Mouse (Mus musculus) liver, postnatal 0 days (tissue): ENCODE measurements around the gene Ddo. TPM values are rescaled to one million over a fixed set of nuclear protein-coding genes. Genes with fewer than 3 reads are reported as not detected.

ENCODE experiments used
- ATAC-seq: fragments of 200-750 bp; cut with Nextera tagmentation; 2 replicates; pipeline ENCODE4 v1.8.0; 2017; ENCODE audit warnings: mild to moderate bottlenecking, moderate library complexity
- DNase-seq: peaks from one replicate; pipeline ENCODE4 v3.0.0-alpha.2; 2016
- H3K27ac ChIP-seq: fragments of 300-500 bp; sonication (generic); 2 replicates; pipeline ENCODE4 v1.5.1; 2014; ENCODE audit warnings: antibody characterized with exemption, moderate library complexity, mild to moderate bottlenecking, low read depth
- H3K27me3 ChIP-seq: fragments of 300-500 bp; sonication (generic); 2 replicates; pipeline ENCODE4 v1.6.1; 2014; ENCODE audit warnings: low read length, control low read depth, mixed read lengths; ENCODE audit not compliant: insufficient read depth
- H3K36me3 ChIP-seq: fragments of 300-500 bp; sonication (generic); replicated peaks from 2 replicates; pipeline ENCODE4 v1.6.1; 2014; ENCODE audit warnings: mild to moderate bottlenecking, control low read depth, low read length, moderate library complexity, mixed read lengths; ENCODE audit not compliant: insufficient read depth
- H3K4me1 ChIP-seq: fragments of 300-500 bp; sonication (generic); 2 replicates; pipeline ENCODE4 v1.6.1; 2014; ENCODE audit warnings: antibody characterized with exemption, mild to moderate bottlenecking, control low read depth; ENCODE audit not compliant: insufficient read depth
- H3K4me2 ChIP-seq: fragments of 300-500 bp; sonication (generic); 2 replicates; pipeline ENCODE4 v1.6.1; 2014; ENCODE audit warnings: low read depth, mild to moderate bottlenecking, low read length, moderate library complexity, mixed read lengths
- H3K4me3 ChIP-seq: fragments of 300-500 bp; sonication (generic); 2 replicates; pipeline ENCODE4 v1.5.1; 2014; ENCODE audit warnings: low read depth, low read length
- H3K9ac ChIP-seq: fragments of 300-500 bp; sonication (generic); replicated peaks from 2 replicates; pipeline ENCODE4 v1.6.1; 2014; ENCODE audit warnings: mild to moderate bottlenecking, moderate library complexity
- H3K9me3 ChIP-seq: fragments of 300-500 bp; sonication (generic); 2 replicates; pipeline ENCODE4 v1.6.1; 2016; ENCODE audit warnings: mild to moderate bottlenecking, control low read depth, low read length, mixed read lengths
- CTCF ChIP-seq: sonication (generic); IDR thresholded peaks from 2 replicates; pipeline ENCODE4 v1.5.1; 2016; ENCODE audit warnings: antibody characterized with exemption, low read depth
- EP300 ChIP-seq: IDR thresholded peaks from 2 replicates; pipeline ENCODE4 v1.6.1; 2016; ENCODE audit warnings: antibody characterized with exemption, low read depth, mild to moderate bottlenecking
- WGBS: fragments of 180-500 bp; shearing (Covaris S2); extraction: QIAGEN DNeasy Blood & Tissue Kit; methylation state at CpG from one replicate; pipeline ENCODE4 v1.1.7; 2014; ENCODE audit not compliant: insufficient replicate concordance; 5-methylcytosine and 5-hydroxymethylcytosine counted together
- polyA plus RNA-seq: library from polyadenylated mRNA; unstranded; fragments of >200 nt; fragmentation: Nextera tagmentation; extraction: Ambion mirVana; gene quantifications from 2 replicates; pipeline ENCODE4 v1.2.1, GENCODE M21; 2015

Gene Ddo
- polyA plus RNA-seq, 1 experiment from 2014 or later: 0.86 TPM

- no peaks in the 10 kb centered on the region for H3K27me3 ChIP-seq
- no peak overlapping the region for H3K4me2 ChIP-seq
- no peaks in the 10 kb centered on the region for H3K4me1 ChIP-seq
- DNase-seq (no peak), ATAC-seq (no peak)
- H3K9me3 ChIP-seq: no peaks in the 10 kb centered on the region
- H3K4me3 ChIP-seq: no peak overlapping the region
- no peak overlapping the region for H3K9ac ChIP-seq
- H3K36me3 ChIP-seq: no peaks in the 10 kb centered on the region
- TF ChIP-seq EP300 (no peak), CTCF (no peak)
- no peak overlapping the region for H3K27ac ChIP-seq
- WGBS: 76% methylated on average over 12 of the region's 12 CpGs
Measured at GRCm38 (mm10) chr10:40648776-40649175, 19.0 kb downstream of the Ddo start.

DNA sequence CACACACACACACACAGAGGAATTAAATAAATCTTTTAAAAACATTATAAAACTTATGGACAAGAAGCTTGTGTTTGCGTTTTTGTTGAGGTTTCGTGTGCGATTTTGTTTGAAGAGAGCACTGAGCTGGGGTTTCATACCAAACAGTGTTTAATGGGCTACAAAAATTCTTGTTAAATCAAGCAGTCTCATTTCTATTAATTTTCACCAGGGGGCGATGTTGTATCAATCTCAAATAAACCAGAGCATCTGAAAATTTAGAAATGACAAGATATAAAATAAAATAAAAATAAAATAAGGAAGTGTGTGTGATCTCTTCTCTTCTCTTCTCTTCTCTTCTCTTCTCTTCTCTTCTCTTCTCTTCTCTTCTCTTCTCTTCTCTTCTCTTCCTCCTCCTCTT lies 19.8 kb downstream of the Ddo start:
- Histone ChIP-seq H3K4me3 (no peak overlapping the region), H3K4me2 (no peak overlapping the region), H3K27ac (no peak overlapping the region), H3K4me1 (no peaks in the 10 kb centered on the region), H3K36me3 (no peaks in the 10 kb centered on the region), H3K27me3 (no peaks in the 10 kb centered on the region), H3K9me3 (no peaks in the 10 kb centered on the region), H3K9ac (no peak overlapping the region)
- ATAC-seq (no peak), DNase-seq (no peak)
- TF ChIP-seq CTCF (peak; percentile 17), EP300 (no peak)
- 21% methylated on average over 4 of the region's 4 CpGs for WGBS

- H3K9me3 ChIP-seq: no peaks in the 10 kb centered on the region
- ATAC-seq (no peak), DNase-seq (no peak)
- no peak overlapping the region for H3K4me3 ChIP-seq
- TF ChIP-seq CTCF: no peak
- no peak for TF ChIP-seq EP300
- H3K36me3 ChIP-seq: no peaks in the 10 kb centered on the region
- WGBS: 50% methylated on average over 2 of the region's 2 CpGs
- no peak overlapping the region for H3K4me2 ChIP-seq
- no peak overlapping the region for H3K27ac ChIP-seq
- no peak overlapping the region for H3K9ac ChIP-seq
- H3K4me1 ChIP-seq: no peaks in the 10 kb centered on the region
- no peaks in the 10 kb centered on the region for H3K27me3 ChIP-seq
Measured at GRCm38 (mm10) chr10:40651676-40652075, 21.9 kb downstream of the Ddo start.

DNA sequence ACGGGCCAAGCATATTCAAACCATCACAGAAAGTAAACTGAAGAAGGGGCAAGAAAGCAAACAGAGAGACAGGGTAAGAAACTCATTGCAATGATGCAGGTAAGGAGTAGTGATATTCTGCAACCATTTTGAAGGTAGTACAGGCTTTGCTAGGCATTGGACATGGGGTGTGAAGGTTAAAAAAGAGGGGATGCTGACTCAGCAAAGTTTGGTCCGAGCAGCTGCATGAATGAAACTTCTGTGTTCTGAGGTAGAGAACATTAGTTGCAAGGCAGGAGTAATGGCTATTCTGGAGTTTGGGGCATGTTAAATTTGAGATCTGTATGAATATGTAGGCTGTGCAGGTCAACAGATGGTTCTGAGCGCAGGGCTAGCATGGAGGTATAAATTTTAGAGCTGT lies 35.5 kb downstream of the Ddo start:
- ATAC-seq: no peak
- 68% methylated on average over 3 of the region's 3 CpGs for WGBS
- no peak overlapping the region for H3K27ac ChIP-seq
- no peak for TF ChIP-seq CTCF
- TF ChIP-seq EP300: no peak
- H3K4me3 ChIP-seq: no peak overlapping the region
- no peaks in the 10 kb centered on the region for H3K9me3 ChIP-seq
- no peak overlapping the region for H3K4me2 ChIP-seq
- no peaks in the 10 kb centered on the region for H3K36me3 ChIP-seq
- no peak overlapping the region for H3K9ac ChIP-seq
- H3K27me3 ChIP-seq: no peaks in the 10 kb centered on the region
- no peaks in the 10 kb centered on the region for H3K4me1 ChIP-seq
- no peak for DNase-seq

- H3K27me3 ChIP-seq: no peaks in the 10 kb centered on the region
- no peak overlapping the region for H3K4me3 ChIP-seq
- H3K9ac ChIP-seq: no peak overlapping the region
- ATAC-seq: no peak
- H3K36me3 ChIP-seq: no peaks in the 10 kb centered on the region
- no peak for DNase-seq
- H3K9me3 ChIP-seq: no peaks in the 10 kb centered on the region
- no peak overlapping the region for H3K27ac ChIP-seq
- TF ChIP-seq EP300: no peak
- no peak for TF ChIP-seq CTCF
- no peaks in the 10 kb centered on the region for H3K4me1 ChIP-seq
- WGBS: 77% methylated on average over 1 of the region's 1 CpGs
- H3K4me2 ChIP-seq: no peak overlapping the region
Measured at GRCm38 (mm10) chr10:40666943-40667342, 37.1 kb downstream of the Ddo start.

DNA sequence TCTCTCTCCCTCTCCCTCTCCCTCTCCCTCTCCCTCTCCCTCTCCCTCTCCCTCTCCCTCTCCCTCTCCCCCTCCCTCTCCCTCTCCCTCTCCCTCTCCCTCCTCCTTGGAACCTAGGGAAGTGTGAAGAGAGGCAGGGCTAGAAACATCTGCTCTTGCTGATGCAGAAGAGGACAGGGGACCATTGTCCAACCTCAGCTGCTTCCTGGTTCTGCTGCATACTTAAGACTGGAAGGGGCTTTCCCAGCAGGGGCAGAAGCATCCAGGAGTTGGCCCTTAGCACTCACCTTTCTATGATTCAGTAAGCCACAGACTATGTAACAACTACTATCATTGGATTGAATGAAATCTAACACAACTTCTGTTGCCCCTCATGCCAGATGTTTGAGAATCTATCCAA lies 38.8 kb downstream of the Ddo start:
- Histone ChIP-seq H3K27me3 (no peaks in the 10 kb centered on the region), H3K4me1 (no peaks in the 10 kb centered on the region), H3K36me3 (no peaks in the 10 kb centered on the region), H3K4me2 (no peak overlapping the region), H3K9ac (no peak overlapping the region), H3K9me3 (no peaks in the 10 kb centered on the region), H3K4me3 (no peak overlapping the region), H3K27ac (no peak overlapping the region)
- DNase-seq (no peak), ATAC-seq (no peak)
- TF ChIP-seq CTCF (no peak), EP300 (no peak)
